Mouse (Mus musculus) frontal cortex, postnatal 10 days (tissue): ENCODE measurements around the gene Zbtb18.
A peak's percentile ranks its signal among the peaks of the same experiment; 100 is the strongest.

Experiments used
- DNase-seq, 2 experiments: peaks; one replicate each; pipeline ENCODE4 v3.0.0; 2022; ENCODE audit warnings: low spot score in 2 of 2, mixed read lengths in 1 of 2

Gene Zbtb18

DNA sequence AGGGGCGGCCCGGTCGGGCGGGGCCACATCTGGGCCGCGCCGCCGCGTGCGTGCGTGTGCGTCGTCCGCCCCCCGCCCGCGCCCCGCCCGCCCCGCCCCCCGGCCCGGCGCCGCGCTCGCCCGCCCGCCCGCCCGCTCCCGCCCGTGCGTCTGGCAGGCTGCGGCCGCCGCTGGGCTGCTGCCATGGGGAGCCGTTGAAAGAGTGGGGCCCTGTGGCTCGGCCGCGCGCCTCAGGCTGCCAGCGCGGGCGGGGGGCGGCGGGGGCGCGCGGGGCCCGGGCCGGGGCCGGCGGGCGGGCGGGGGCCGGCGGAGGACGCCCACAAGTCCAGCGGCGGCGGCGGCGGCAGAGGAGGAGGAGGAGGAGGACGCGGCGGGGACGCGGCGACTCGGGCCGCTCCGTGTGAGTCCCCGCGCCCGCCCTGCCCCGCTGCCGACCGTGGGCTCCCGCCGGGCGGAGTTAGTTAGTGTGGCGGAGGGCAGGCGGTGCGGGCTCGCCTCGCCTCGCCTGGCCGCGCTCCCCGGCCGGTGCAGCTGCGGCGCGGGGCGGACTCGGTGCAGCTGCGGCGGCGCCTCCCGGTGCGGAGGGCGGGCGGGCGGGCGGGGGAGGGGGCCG is at the start of gene Zbtb18:
Gene Zbtb18, plus strand, starts transcription at position 156 of the 613 bp plus-strand sequence.
- peak in 1 of 2 experiments; percentile 39 for DNase-seq

GRCm38 (mm10) chr1:177397455-177397854 is 44.7 kb upstream of the Zbtb18 start:
- no peak for DNase-seq

GRCm38 (mm10) chr1:177405170-177405569 is 37.0 kb upstream of the Zbtb18 start:
- no peak for DNase-seq

DNA sequence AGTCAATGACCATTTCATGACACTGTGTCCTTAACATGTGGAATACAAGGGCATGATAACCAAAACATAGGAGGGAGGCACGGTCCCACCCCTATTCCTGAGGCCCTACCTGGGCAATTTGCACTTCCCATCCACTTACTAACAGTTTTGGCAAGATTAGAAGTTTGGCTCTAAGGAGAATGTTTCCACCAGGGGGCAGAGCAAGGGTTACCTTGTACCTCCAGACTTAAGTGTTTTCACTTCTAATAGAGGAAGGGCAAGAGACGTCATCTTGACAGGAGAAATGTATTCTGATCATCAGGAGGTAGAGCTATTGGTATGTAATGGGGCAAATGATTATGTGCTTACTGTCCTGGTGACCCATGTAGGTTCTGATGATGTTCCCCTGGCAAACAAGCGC is 33.5 kb upstream of the Zbtb18 start:
- DNase-seq = no peak

- no peak for DNase-seq
Measured at GRCm38 (mm10) chr1:177410769-177411348, 31.3 kb upstream of the Zbtb18 start.

DNA sequence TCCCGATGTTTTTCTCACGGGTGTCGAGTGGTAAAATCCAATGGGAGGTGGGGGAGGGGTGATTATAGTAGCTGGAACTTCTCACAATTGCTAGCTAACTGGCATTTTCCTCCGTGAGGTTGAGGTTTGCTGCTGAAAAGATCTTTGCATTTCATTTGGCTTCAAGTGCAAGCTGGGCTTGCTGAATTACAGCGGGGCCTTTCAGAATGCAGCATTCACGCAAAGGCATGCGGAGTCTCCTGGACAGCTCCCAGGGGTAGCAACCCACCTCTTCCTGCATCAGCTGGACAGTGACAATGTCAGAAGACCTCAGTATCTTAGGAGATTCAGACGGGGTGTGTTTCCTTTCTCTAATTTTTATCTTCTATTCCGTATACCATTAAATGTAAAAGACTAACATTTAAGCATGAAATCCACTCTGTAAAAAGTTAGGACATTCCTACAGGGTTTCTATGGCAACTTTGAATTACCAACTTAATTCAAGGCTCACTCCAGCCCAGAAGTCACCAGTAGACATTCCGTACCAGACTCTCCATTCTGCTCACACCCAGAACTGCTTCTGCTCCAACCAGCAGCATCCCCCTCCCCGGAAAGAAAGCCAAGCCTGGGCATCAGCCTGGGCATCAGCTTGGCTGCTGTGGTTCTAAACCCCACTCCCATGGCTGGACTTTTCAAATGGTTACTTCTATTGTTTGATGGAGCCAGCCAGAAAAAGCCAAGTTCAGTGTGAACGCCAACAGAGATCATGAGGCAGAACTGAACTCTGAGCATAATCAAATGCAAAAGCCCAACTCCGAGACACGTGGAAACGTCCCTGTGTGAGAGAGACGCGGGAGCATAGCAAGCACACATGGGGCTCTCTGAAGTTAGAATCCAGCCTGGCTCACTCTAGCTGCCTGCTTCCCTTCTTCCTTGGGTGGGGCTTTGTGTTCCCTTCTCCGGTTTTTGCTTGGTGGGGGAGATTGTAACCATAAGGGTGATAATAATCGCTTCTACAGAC is 30.5 kb upstream of the Zbtb18 start:
- DNase-seq = no peak

DNA sequence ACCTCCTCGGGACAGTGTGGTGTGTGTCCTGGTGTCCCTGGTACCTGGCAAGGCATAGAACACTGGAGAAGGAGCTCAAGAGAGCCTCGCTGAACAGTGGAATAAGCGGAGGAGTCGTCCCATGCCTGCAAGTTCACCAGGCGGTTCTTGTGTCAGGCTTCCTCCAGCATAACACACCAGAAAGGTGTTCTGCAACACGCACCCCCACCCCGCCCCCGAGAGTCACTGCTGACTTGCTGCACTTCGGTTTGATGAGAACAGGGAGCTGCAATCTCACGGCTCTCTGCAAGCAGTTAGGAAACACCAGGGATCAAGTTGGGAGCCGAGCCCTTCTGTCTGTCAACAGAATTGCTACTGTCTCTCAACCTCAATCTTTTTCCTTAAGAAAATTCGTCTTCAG is 22.8 kb upstream of the Zbtb18 start:
- no peak for DNase-seq

GRCm38 (mm10) chr1:177420126-177420525 is 22.0 kb upstream of the Zbtb18 start:
- no peak for DNase-seq

GRCm38 (mm10) chr1:177427862-177428261 is 14.3 kb upstream of the Zbtb18 start:
- DNase-seq = no peak

GRCm38 (mm10) chr1:177428338-177428737 is 13.8 kb upstream of the Zbtb18 start:
- DNase-seq = no peak

GRCm38 (mm10) chr1:177429067-177429466 is 13.1 kb upstream of the Zbtb18 start:
- no peak for DNase-seq

DNA sequence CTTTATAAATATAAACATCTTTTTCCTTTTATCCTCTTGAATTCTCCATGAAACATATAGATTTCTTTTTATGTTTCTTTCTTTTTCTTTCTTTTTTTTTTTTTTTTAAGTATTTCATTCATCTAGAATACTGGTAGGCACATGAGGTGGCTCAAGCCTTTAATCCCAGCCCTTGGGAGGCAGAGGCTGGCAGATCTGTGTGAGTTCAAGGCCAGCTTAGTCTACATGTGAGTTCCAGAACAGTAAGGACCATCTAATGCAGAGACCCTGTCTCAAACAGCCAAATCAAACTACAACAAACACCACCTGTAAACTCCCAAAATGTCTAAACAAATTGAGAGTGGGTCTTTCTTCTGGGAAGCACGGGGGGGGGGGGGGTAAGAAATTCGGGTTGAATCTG is 1.7 kb upstream of the Zbtb18 start:
- no peak for DNase-seq

DNA sequence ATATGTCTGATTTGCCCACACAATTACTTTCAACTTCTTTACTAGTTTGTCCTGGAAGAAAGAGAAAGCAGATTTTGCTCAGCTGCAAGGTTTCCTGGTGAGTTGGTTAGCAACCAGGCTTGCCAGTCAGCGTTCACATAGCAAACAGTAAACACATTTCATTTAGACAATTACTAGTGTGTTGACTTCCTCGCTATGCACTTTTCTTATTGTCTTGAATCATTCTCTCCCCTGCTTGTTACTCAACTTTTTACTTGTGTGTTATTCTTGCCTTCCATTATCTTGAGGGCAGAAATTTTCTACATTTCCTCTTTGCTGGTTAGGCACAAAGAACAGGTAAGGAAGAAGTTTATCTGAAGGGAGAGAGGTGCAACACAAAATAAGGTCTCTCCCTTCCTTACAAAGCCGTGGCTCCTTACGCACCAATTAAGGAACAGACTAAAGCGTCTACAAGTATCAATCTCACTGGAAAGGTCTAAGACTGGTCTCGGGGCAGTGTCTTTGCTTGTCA is 1.1 kb upstream of the Zbtb18 start:
- DNase-seq = no peak

DNA sequence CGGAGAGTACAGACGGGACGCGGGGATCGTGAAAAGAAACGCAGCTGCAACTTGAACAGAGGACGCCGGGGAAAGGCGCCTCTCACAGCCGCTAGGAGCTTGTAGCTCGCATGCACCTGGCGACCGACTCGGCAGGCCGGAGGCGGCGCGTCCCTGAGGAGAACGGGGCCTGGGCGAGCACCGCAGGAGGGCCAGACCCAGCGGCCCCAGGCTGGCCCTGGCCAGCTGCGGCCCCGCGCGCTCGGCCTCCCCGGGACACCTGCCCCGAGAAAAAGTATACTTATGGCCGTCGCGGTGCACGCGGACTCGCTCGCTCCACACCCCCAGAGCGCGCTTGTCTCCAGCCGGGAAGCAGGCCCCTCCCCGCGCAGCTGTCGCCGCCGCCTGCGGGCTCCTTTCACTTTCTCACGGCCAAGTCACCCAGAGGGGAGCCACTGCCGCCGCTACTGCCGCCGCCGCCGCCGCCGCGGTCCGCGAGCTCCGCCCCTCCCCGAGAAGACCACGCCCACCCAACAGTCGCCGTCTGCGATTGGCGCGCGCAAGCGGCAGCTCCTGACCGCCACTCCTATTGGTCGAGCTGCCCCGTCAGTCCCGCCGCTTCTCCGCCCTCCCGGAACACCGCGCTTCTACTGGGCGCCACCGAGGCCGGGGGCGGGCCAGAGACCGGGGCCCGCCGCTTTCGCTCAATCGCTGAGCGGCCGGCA is 507 bp upstream of the Zbtb18 start:
- peak; percentile 97 to 98 for DNase-seq

DNA sequence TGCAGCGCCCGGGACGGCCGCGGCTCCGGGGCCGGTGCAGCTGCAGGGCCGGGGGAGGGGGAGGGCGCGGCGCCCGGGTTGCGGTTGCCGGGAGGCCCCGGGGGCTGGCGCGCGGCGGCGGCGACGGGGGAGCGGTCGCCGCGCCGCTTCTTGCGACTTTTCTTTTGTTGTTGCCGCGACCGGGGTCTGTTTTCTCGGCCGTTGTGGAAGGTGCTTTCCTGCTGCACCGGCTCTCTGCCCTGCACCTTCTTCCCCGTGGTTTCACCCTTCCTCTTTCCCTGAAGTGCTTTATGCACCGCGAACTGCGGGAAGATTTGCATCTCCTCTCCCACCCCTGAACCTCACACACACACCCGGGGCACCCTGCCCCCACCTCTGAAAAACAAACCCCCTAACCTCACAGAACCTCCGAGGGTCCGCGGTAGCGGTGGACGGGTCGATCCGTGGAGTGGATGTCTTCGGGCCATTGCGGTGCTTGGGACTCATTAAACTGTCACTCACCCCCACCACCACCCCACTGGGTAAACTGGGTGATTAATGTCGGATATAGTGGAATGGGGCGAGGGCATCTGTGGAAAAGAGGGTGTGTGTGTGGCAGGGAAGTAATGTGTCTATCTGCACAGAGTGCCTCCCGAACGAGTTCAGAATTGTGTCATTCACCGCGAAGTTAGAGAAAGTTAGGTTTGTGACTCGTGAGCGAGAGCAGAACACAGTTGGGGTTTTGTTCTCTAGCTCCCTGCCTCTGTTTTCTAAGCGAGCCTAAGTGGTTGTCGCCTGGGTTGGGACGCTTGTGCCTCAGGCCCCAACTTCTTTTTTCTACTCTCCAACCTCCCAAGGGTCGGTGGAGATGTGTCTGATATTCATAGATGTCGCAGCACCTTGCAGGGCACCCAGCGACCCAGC is 921 bp downstream of the Zbtb18 start:
- DNase-seq = peak in 1 of 2 experiments; percentile 45

DNA sequence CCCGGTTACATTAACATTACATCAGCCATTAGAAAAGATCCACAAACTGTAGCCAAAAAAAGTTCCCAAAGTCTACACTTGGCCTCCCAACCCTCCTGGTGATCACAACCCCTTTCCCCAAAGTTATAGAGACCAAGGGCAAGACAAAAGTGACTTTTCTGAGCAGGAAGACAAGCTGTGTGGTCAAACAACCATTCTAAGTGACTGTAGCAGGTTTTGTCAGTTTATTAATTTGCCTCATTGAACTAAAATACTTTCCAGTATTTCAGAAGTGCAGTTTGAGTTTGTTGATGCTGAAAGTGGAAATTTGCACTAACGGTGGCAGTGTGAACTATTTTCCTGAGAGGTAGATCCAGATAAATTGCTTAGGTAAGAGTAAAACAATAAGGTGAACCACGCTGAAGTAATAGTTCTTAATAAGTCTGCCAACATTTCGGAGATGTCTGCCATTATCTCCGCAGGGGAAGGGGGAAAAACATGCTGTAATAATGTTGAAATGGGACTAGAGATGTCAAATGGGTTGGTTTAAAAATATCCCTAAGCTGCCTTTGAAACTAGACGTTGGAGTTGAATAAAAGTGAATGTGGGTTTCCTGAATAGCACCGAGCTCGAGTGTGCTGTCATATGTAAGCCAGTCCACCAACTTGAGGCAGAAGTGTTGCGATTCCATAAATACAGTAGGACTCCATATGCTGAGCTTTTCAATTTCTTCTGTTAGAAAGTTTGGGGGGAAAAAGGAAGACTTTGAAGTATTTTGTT is 1.8 kb downstream of the Zbtb18 start:
- DNase-seq = no peak

GRCm38 (mm10) chr1:177444483-177444810 is 2.3 kb downstream of the Zbtb18 start:
- peak in 1 of 2 experiments; percentile 65 for DNase-seq

DNA sequence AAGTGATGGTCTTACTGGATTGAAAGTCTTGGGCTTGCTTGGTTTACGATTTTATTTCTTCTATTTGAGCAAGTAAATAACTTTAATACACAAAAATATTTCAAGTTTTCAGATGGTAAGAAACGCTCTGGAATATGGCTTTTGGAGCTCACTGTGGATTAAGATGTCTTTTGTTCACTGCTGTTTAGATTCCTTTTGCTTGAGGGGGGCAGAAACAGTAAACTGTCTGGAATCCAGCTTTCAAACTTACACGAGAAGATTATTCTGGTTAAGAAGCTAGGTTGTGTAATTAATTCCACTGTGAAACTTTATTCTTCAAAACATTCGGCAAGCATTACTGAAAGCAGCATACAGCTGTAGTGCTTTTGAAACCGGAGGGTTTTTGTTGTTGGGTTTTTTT is 2.8 kb downstream of the Zbtb18 start:
- no peak for DNase-seq

DNA sequence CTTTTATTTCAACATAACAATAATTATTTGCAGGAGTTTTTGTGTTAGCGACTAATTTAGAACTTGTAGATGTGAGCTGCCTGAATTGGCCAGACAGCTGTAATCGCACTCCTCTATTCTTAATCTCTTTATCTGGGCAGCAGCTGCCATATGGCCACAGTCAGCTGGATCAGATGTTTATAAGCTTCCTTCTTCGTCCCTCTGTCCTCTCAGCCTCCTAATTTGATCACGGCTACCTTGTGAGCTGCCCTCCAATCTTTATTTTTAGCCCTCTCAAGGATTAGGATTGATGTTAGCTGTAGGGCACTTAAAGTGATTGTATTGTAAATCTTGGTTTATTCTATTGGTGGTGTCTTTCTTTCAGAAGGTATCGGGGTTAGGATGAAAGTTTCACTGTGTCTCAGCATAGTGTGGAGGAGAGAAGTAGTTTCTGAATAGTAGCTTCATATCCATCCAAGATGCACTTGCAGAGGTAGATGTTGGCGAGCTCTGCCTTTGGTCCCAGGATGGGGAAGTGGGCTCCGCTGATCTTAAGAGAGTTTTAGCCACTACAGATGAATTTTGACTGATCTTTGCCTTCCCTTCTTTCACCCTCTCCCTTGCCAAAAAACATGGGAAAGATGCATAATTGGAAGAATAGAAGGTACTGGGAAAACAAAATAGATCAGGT is 3.4 kb downstream of the Zbtb18 start:
- DNase-seq = no peak
